Comparison of ENCODE assay signal across 15 mouse cellular contexts in genomic region chr5:29887267-29887841, GRCm38 (mm10).
DNase-seq lines count a peak whose midpoint lies in the region; ATAC-seq and TF ChIP-seq lines count a peak whose summit lies in the region.
"Had no signal": no experiment of that assay in that cellular context is flagged by ENCODE, and none has a peak within 500 bp of the region (broad histone marks: within the 10 kb centered on the region; RNA-seq: fewer than 3 reads in every experiment).

No protein-coding gene starts in this region.

- no peak overlapping the region for H3K4me2 ChIP-seq in heart, embryonic 12.5 days
- H3K4me2 ChIP-seq in stomach, postnatal 0 days (replicated peaks; ENCODE audit: low read depth) = no peak overlapping the region
- H3K4me2 ChIP-seq: embryonic facial prominence, embryonic 13.5 days; forebrain, embryonic 12.5 days; limb, embryonic 12.5 days; midbrain, embryonic 11.5 days; neural tube, embryonic 15.5 days had no signal

- no peak for ATAC-seq in heart, embryonic 12.5 days (ENCODE audit: insufficient number of reproducible peaks, low FRiP score)
- peak; percentile 65 for ATAC-seq in Patski
- no peak for ATAC-seq in stomach, postnatal 0 days (ENCODE audit: low FRiP score, low TSS enrichment)

- TF ChIP-seq EP300 in stomach, postnatal 0 days (optimal IDR thresholded peaks at IDR 0.05) = no peak

- POLR2A ChIA-PET in Patski (lab: Charles Lee) = no interaction called here

- WGBS in heart, embryonic 12.5 days = 39% methylated on average over 4 of the region's 4 CpGs
- WGBS in heart, embryonic 10.5 days = 60% methylated on average over 4 of the region's 4 CpGs
- 48% methylated on average over 4 of the region's 4 CpGs for WGBS in stomach, postnatal 0 days

- peaks cover 5% of the 10 kb centered on the region; the same call in 1 of the 2 replicates for H3K4me1 ChIP-seq in heart, embryonic 12.5 days (replicated peaks)
- H3K4me1 ChIP-seq in heart, embryonic 10.5 days = no peaks in the 10 kb centered on the region
- H3K4me1 ChIP-seq in stomach, postnatal 0 days (replicated peaks; ENCODE audit: control insufficient read depth, insufficient read depth) = no peaks in the 10 kb centered on the region
- H3K4me1 ChIP-seq: forebrain, embryonic 12.5 days; neural tube, embryonic 15.5 days had no signal

- no peak overlapping the region for H3K4me3 ChIP-seq in heart, embryonic 12.5 days
- no peak overlapping the region for H3K4me3 ChIP-seq in heart, embryonic 10.5 days
- H3K4me3 ChIP-seq in stomach, postnatal 0 days (ENCODE audit: low read depth, low read length) = no peak overlapping the region
- H3K4me3 ChIP-seq: embryonic facial prominence, embryonic 13.5 days; forebrain, embryonic 12.5 days; limb, embryonic 12.5 days; neural tube, embryonic 15.5 days had no signal

- no peak for DNase-seq in heart, embryonic 10.5 days (ENCODE audit: low spot score)
- peak; percentile 88 for DNase-seq in 416B (ENCODE audit: low read depth)
- peak; percentile 47 for DNase-seq in Patski (ENCODE audit: low read depth, low spot score)
- peak; percentile 51 for DNase-seq in heart, postnatal 4 days
- DNase-seq in stomach, postnatal 0 days (ENCODE audit: low spot score) = no peak
- no peak for DNase-seq in kidney, postnatal 36 days
- DNase-seq: cerebellum, postnatal 25 days; kidney, adult 8-10 months had no signal

- no peak for TF ChIP-seq CTCF in Patski (IDR thresholded peaks at IDR 0.05)
- no peak for TF ChIP-seq CTCF in stomach, postnatal 0 days (IDR thresholded peaks at IDR 0.05; ENCODE audit: low read depth)

- no peak overlapping the region for H3K9ac ChIP-seq in heart, embryonic 12.5 days
- H3K9ac ChIP-seq in stomach, postnatal 0 days (ENCODE audit: low read length) = no peak overlapping the region
- H3K9ac ChIP-seq: embryonic facial prominence, embryonic 13.5 days; forebrain, embryonic 12.5 days; limb, embryonic 12.5 days; liver, embryonic 14.5 days; neural tube, embryonic 15.5 days had no signal

- no peaks in the 10 kb centered on the region for H3K9me3 ChIP-seq in heart, embryonic 12.5 days (replicated peaks)
- no peaks in the 10 kb centered on the region for H3K9me3 ChIP-seq in heart, embryonic 10.5 days
- no peaks in the 10 kb centered on the region for H3K9me3 ChIP-seq in stomach, postnatal 0 days (ENCODE audit: control insufficient read depth, low read length)
- H3K9me3 ChIP-seq: embryonic facial prominence, embryonic 13.5 days; forebrain, embryonic 12.5 days; limb, embryonic 12.5 days; neural tube, embryonic 15.5 days had no signal

- CTCF ChIA-PET in Patski (lab: Charles Lee) = interaction anchor here (1.3 kb wide), 1 partner anchor 13 kb away, joined by 7 read pairs; no protein-coding TSS in a partner anchor

- in situ Hi-C loops in Patski (cut with MboI; ENCODE audit: low pct_unique_long_range_greater_than_20kb) = no loop called here

- H3K27ac ChIP-seq in heart, embryonic 12.5 days (ENCODE audit: poor library complexity, severe bottlenecking) = peak overlapping the region; percentile 16; the same call in 1 of the 2 replicates
- H3K27ac ChIP-seq in heart, embryonic 10.5 days = no peak overlapping the region
- no peak overlapping the region for H3K27ac ChIP-seq in stomach, postnatal 0 days (replicated peaks)
- H3K27ac ChIP-seq: embryonic facial prominence, embryonic 13.5 days; forebrain, embryonic 12.5 days; limb, embryonic 12.5 days; liver, embryonic 14.5 days; neural tube, embryonic 15.5 days had no signal

- no peaks in the 10 kb centered on the region for H3K36me3 ChIP-seq in heart, embryonic 12.5 days
- H3K36me3 ChIP-seq in heart, embryonic 10.5 days = no peaks in the 10 kb centered on the region
- H3K36me3 ChIP-seq in stomach, postnatal 0 days (ENCODE audit: control insufficient read depth, insufficient read depth, low read length) = no peaks in the 10 kb centered on the region
- H3K36me3 ChIP-seq: embryonic facial prominence, embryonic 13.5 days; forebrain, embryonic 12.5 days; limb, embryonic 12.5 days; neural tube, embryonic 15.5 days had no signal

- H3K27me3 ChIP-seq in heart, embryonic 12.5 days (replicated peaks) = no peaks in the 10 kb centered on the region
- no peaks in the 10 kb centered on the region for H3K27me3 ChIP-seq in heart, embryonic 10.5 days (ENCODE audit: insufficient read depth, poor library complexity, severe bottlenecking)
- H3K27me3 ChIP-seq in Patski = no peaks in the 10 kb centered on the region
- no peaks in the 10 kb centered on the region for H3K27me3 ChIP-seq in stomach, postnatal 0 days (ENCODE audit: control insufficient read depth, insufficient read depth, low read length)
- H3K27me3 ChIP-seq: forebrain, embryonic 12.5 days; neural tube, embryonic 15.5 days had no signal

Comparison
In these comparisons a context has a peak if more than half of its experiments do, and no peak if none do; other contexts are left out.
1. DNase-seq: peak in 416B (single experiment), Patski (single experiment) and heart, postnatal 4 days (single experiment); none in heart, embryonic 10.5 days (single experiment), stomach, postnatal 0 days (single experiment) and kidney, postnatal 36 days (0 of 2).